Mouse (Mus musculus): ENCODE data around the gene Cxcl10. TPM values are rescaled to one million over a fixed set of nuclear protein-coding genes. Genes with fewer than 3 reads are reported as not detected.

Cxcl10 gene
- polyA plus RNA-seq, 1 experiment from 2014 or later: 0.77 TPM

GRCm38 (mm10) chr5:92331122-92331521 is 17.6 kb downstream of the Cxcl10 start:
- Histone ChIP-seq H3K4me1 (replicated peaks) (no peaks in the 10 kb centered on the region), H3K4me3 (no peak overlapping the region), H3K9me3 (no peaks in the 10 kb centered on the region), H3K27me3 (ENCODE audit: insufficient read depth, poor library complexity, severe bottlenecking) (no peaks in the 10 kb centered on the region), H3K27ac (no peak overlapping the region), H3K36me3 (no peaks in the 10 kb centered on the region)
- DNase-seq (ENCODE audit: low spot score): no peak
- 90% methylated on average over 12 of the region's 12 CpGs for WGBS

GRCm38 (mm10) chr5:92327929-92328328 is 20.8 kb downstream of the Cxcl10 start, which contains the start of gene Cxcl9:
TSS of gene Cxcl9 (minus strand) at chr5:92328079.
- H3K9me3 ChIP-seq: no peaks in the 10 kb centered on the region
- no peak within 1 kb of the TSS for H3K27ac ChIP-seq
- H3K4me3 ChIP-seq: no peak within 1 kb of the TSS
- WGBS: 89% methylated on average over 7 of the region's 7 CpGs
- no peaks in the 10 kb centered on the region for H3K36me3 ChIP-seq
- DNase-seq (ENCODE audit: low spot score): no peak
- H3K4me1 ChIP-seq (replicated peaks): no peaks in the 10 kb centered on the region
- H3K27me3 ChIP-seq (ENCODE audit: insufficient read depth, poor library complexity, severe bottlenecking): no peaks in the 10 kb centered on the region

- Histone ChIP-seq H3K4me1 (replicated peaks) (no peaks in the 10 kb centered on the region), H3K36me3 (no peaks in the 10 kb centered on the region), H3K9me3 (no peaks in the 10 kb centered on the region), H3K27me3 (ENCODE audit: insufficient read depth, poor library complexity, severe bottlenecking) (no peaks in the 10 kb centered on the region), H3K4me3 (no peak overlapping the region), H3K27ac (no peak overlapping the region)
- DNase-seq (ENCODE audit: low spot score): no peak
- 86% methylated on average over 6 of the region's 6 CpGs for WGBS
Measured at GRCm38 (mm10) chr5:92327367-92327766, 21.3 kb downstream of the Cxcl10 start.

GRCm38 (mm10) chr5:92323264-92323663 is 25.4 kb downstream of the Cxcl10 start:
- Histone ChIP-seq H3K27ac (no peak overlapping the region), H3K27me3 (ENCODE audit: insufficient read depth, poor library complexity, severe bottlenecking) (no peaks in the 10 kb centered on the region), H3K36me3 (no peaks in the 10 kb centered on the region), H3K4me3 (no peak overlapping the region), H3K4me1 (replicated peaks) (no peaks in the 10 kb centered on the region), H3K9me3 (no peaks in the 10 kb centered on the region)
- WGBS: 86% methylated on average over 5 of the region's 5 CpGs
- no peak for DNase-seq (ENCODE audit: low spot score)

- Histone ChIP-seq H3K36me3 (no peaks in the 10 kb centered on the region), H3K27me3 (ENCODE audit: insufficient read depth, poor library complexity, severe bottlenecking) (no peaks in the 10 kb centered on the region), H3K4me3 (no peak overlapping the region), H3K4me1 (replicated peaks) (no peaks in the 10 kb centered on the region), H3K27ac (no peak overlapping the region), H3K9me3 (no peaks in the 10 kb centered on the region)
- 86% methylated on average over 4 of the region's 4 CpGs for WGBS
- no peak for DNase-seq (ENCODE audit: low spot score)
Measured at GRCm38 (mm10) chr5:92322612-92323011, 26.1 kb downstream of the Cxcl10 start.

GRCm38 (mm10) chr5:92321631-92322400 is 26.9 kb downstream of the Cxcl10 start:
- Histone ChIP-seq H3K4me1 (replicated peaks) (no peaks in the 10 kb centered on the region), H3K4me3 (no peak overlapping the region), H3K27me3 (ENCODE audit: insufficient read depth, poor library complexity, severe bottlenecking) (no peaks in the 10 kb centered on the region), H3K36me3 (no peaks in the 10 kb centered on the region), H3K9me3 (no peaks in the 10 kb centered on the region), H3K27ac (no peak overlapping the region)
- WGBS: 79% methylated on average over 8 of the region's 8 CpGs
- DNase-seq (ENCODE audit: low spot score): no peak

- H3K27ac ChIP-seq: no peak overlapping the region
- 93% methylated on average over 14 of the region's 14 CpGs for WGBS
Measured at GRCm38 (mm10) chr5:92318596-92318995, 30.1 kb downstream of the Cxcl10 start.

GRCm38 (mm10) chr5:92318119-92318518 is 30.6 kb downstream of the Cxcl10 start:
- H3K27me3 ChIP-seq (ENCODE audit: insufficient read depth, poor library complexity, severe bottlenecking): no peaks in the 10 kb centered on the region
- H3K9me3 ChIP-seq: no peaks in the 10 kb centered on the region
- H3K36me3 ChIP-seq: no peaks in the 10 kb centered on the region
- no peak overlapping the region for H3K27ac ChIP-seq
- H3K4me1 ChIP-seq (replicated peaks): no peaks in the 10 kb centered on the region
- H3K4me3 ChIP-seq: no peak overlapping the region
- 90% methylated on average over 7 of the region's 7 CpGs for WGBS
- no peak for DNase-seq (ENCODE audit: low spot score)

More at GRCm38 (mm10) chr5:92318596-92318995, 30.1 kb downstream of the Cxcl10 start:
- Histone ChIP-seq H3K36me3 (no peaks in the 10 kb centered on the region), H3K4me1 (replicated peaks) (no peaks in the 10 kb centered on the region), H3K9me3 (no peaks in the 10 kb centered on the region), H3K4me3 (no peak overlapping the region), H3K27me3 (ENCODE audit: insufficient read depth, poor library complexity, severe bottlenecking) (no peaks in the 10 kb centered on the region)
- no peak for DNase-seq (ENCODE audit: low spot score)

GRCm38 (mm10) chr5:92313776-92314175 is 34.9 kb downstream of the Cxcl10 start:
- H3K4me1 ChIP-seq (replicated peaks): peaks cover 7% of the 10 kb centered on the region
- no peaks in the 10 kb centered on the region for H3K36me3 ChIP-seq
- no peaks in the 10 kb centered on the region for H3K27me3 ChIP-seq (ENCODE audit: insufficient read depth, poor library complexity, severe bottlenecking)
- no peak for DNase-seq (ENCODE audit: low spot score)
- H3K4me3 ChIP-seq: no peak overlapping the region
- no peak overlapping the region for H3K27ac ChIP-seq
- 78% methylated on average over 7 of the region's 7 CpGs for WGBS
- H3K9me3 ChIP-seq: no peaks in the 10 kb centered on the region

- Histone ChIP-seq H3K36me3 (0 out of 2 replicates have a peak, but pooled peaks cover 2% of the 10 kb centered on the region), H3K27me3 (ENCODE audit: insufficient read depth, poor library complexity, severe bottlenecking) (no peaks in the 10 kb centered on the region), H3K4me1 (replicated peaks) (peaks cover 14% of the 10 kb centered on the region), H3K27ac (no peak overlapping the region), H3K9me3 (no peaks in the 10 kb centered on the region), H3K4me3 (no peak overlapping the region)
- WGBS: 14% methylated on average over 13 of the region's 13 CpGs
- DNase-seq (ENCODE audit: low spot score): peak; percentile 75
Measured at GRCm38 (mm10) chr5:92312046-92312715, 36.5 kb downstream of the Cxcl10 start.

- Histone ChIP-seq H3K27me3 (ENCODE audit: insufficient read depth, poor library complexity, severe bottlenecking) (no peaks in the 10 kb centered on the region), H3K9me3 (no peaks in the 10 kb centered on the region), H3K36me3 (peaks cover 24% of the 10 kb centered on the region), H3K4me3 (peak within 1 kb of the TSS; percentile 76), H3K4me1 (replicated peaks) (peaks cover 14% of the 10 kb centered on the region), H3K27ac (peak within 1 kb of the TSS; percentile 86)
- 3% methylated on average over 41 of the region's 41 CpGs for WGBS
- peak; percentile 94 for DNase-seq (ENCODE audit: low spot score)
Measured at GRCm38 (mm10) chr5:92309681-92310511, 38.8 kb downstream of the Cxcl10 start, which contains the start of gene Sdad1. TSS of gene Sdad1 (minus strand) at chr5:92310479.

- no peak overlapping the region for H3K27ac ChIP-seq
- H3K27me3 ChIP-seq (ENCODE audit: insufficient read depth, poor library complexity, severe bottlenecking): no peaks in the 10 kb centered on the region
- 87% methylated on average over 3 of the region's 3 CpGs for WGBS
- no peak overlapping the region for H3K4me3 ChIP-seq
- no peaks in the 10 kb centered on the region for H3K9me3 ChIP-seq
- DNase-seq (ENCODE audit: low spot score): no peak
- peaks cover 80% of the 10 kb centered on the region for H3K36me3 ChIP-seq
- H3K4me1 ChIP-seq (replicated peaks): peaks cover 12% of the 10 kb centered on the region
Measured at GRCm38 (mm10) chr5:92304291-92304690, 44.4 kb downstream of the Cxcl10 start.
